Mouse (Mus musculus): Measurements from ENCODE around the gene Cacng8.

- TF ChIP-seq POLR2A (IDR thresholded peaks at IDR 0.05; ENCODE audit: borderline replicate concordance, control insufficient read depth, low read depth, low read length) (no peak), CTCF (IDR thresholded peaks at IDR 0.05; ENCODE audit: control insufficient read depth, insufficient read depth, low read length) (no peak)
These were observed 755 bp upstream of the Cacng8 start for GRCm38 (mm10) chr7:3389444-3390412.

Measured in bone marrow, adult 2 months (tissue).